Mouse (Mus musculus) liver, postnatal 0 days (tissue): Measurements from ENCODE around the gene Plscr2. TPM values are rescaled to one million over a fixed set of nuclear protein-coding genes. Genes with fewer than 3 reads are reported as not detected.
"Not testable (repeated sequence)": the region's sequence is repeated elsewhere in the genome, so short reads cannot be mapped to it uniquely, and the experiment has no call there.

Experiments
- ATAC-seq: fragments of 200-750 bp; cut with Nextera tagmentation; 2 replicates; pipeline ENCODE4 v1.8.0; 2017; ENCODE audit warnings: mild to moderate bottlenecking, moderate library complexity
- DNase-seq: peaks from one replicate; pipeline ENCODE4 v3.0.0-alpha.2; 2016
- H3K27ac ChIP-seq: fragments of 300-500 bp; sonication (generic); 2 replicates; pipeline ENCODE4 v1.5.1; 2014; ENCODE audit warnings: antibody characterized with exemption, moderate library complexity, mild to moderate bottlenecking, low read depth
- H3K27me3 ChIP-seq: fragments of 300-500 bp; sonication (generic); 2 replicates; pipeline ENCODE4 v1.6.1; 2014; ENCODE audit warnings: low read length, control low read depth, mixed read lengths; ENCODE audit not compliant: insufficient read depth
- H3K36me3 ChIP-seq: fragments of 300-500 bp; sonication (generic); replicated peaks from 2 replicates; pipeline ENCODE4 v1.6.1; 2014; ENCODE audit warnings: mild to moderate bottlenecking, control low read depth, low read length, moderate library complexity, mixed read lengths; ENCODE audit not compliant: insufficient read depth
- H3K4me1 ChIP-seq: fragments of 300-500 bp; sonication (generic); 2 replicates; pipeline ENCODE4 v1.6.1; 2014; ENCODE audit warnings: antibody characterized with exemption, mild to moderate bottlenecking, control low read depth; ENCODE audit not compliant: insufficient read depth
- H3K4me2 ChIP-seq: fragments of 300-500 bp; sonication (generic); 2 replicates; pipeline ENCODE4 v1.6.1; 2014; ENCODE audit warnings: low read depth, mild to moderate bottlenecking, low read length, moderate library complexity, mixed read lengths
- H3K4me3 ChIP-seq: fragments of 300-500 bp; sonication (generic); 2 replicates; pipeline ENCODE4 v1.5.1; 2014; ENCODE audit warnings: low read depth, low read length
- H3K9ac ChIP-seq: fragments of 300-500 bp; sonication (generic); replicated peaks from 2 replicates; pipeline ENCODE4 v1.6.1; 2014; ENCODE audit warnings: mild to moderate bottlenecking, moderate library complexity
- H3K9me3 ChIP-seq: fragments of 300-500 bp; sonication (generic); 2 replicates; pipeline ENCODE4 v1.6.1; 2016; ENCODE audit warnings: mild to moderate bottlenecking, control low read depth, low read length, mixed read lengths
- CTCF ChIP-seq: sonication (generic); IDR thresholded peaks from 2 replicates; pipeline ENCODE4 v1.5.1; 2016; ENCODE audit warnings: antibody characterized with exemption, low read depth
- EP300 ChIP-seq: IDR thresholded peaks from 2 replicates; pipeline ENCODE4 v1.6.1; 2016; ENCODE audit warnings: antibody characterized with exemption, low read depth, mild to moderate bottlenecking
- WGBS: fragments of 180-500 bp; shearing (Covaris S2); extraction: QIAGEN DNeasy Blood & Tissue Kit; methylation state at CpG from one replicate; pipeline ENCODE4 v1.1.7; 2014; ENCODE audit not compliant: insufficient replicate concordance; 5-methylcytosine and 5-hydroxymethylcytosine counted together
- polyA plus RNA-seq: library from polyadenylated mRNA; unstranded; fragments of >200 nt; fragmentation: Nextera tagmentation; extraction: Ambion mirVana; gene quantifications from 2 replicates; pipeline ENCODE4 v1.2.1, GENCODE M21; 2015

The Plscr2 gene
- polyA plus RNA-seq, 1 experiment from 2014 or later, result 2.2 TPM

DNA sequence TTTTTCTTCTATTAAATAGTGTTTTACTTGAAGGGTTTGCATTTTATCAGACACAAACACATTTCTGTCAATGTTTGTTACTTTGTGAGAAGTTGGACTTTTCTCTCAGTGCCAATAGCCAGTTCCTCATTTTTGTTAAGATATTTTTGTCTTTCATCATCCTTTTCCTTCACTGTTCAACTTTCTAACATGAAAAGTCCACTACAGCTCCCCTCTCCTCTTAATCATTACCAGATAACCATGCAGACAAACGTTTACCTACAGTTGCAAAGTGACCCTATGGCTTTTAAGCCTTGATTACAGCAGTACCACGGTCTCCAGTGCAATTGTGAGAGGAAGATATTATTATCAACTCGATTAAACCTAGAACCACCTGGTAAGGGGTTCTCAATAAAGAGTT, 25.8 kb downstream of the Plscr2 start:
- no peaks in the 10 kb centered on the region for H3K9me3 ChIP-seq
- no peaks in the 10 kb centered on the region for H3K27me3 ChIP-seq
- no peaks in the 10 kb centered on the region for H3K4me1 ChIP-seq
- WGBS, result 31% methylated on average over 3 of the region's 3 CpGs
- no peak overlapping the region for H3K4me2 ChIP-seq
- no peak overlapping the region for H3K27ac ChIP-seq
- H3K36me3 ChIP-seq, result no peaks in the 10 kb centered on the region
- no peak overlapping the region for H3K9ac ChIP-seq
- H3K4me3 ChIP-seq, result no peak overlapping the region
- ATAC-seq (no peak), DNase-seq (no peak)
- TF ChIP-seq EP300 (no peak), CTCF (no peak)

GRCm38 (mm10) chr9:92305075-92305474, 29.7 kb downstream of the Plscr2 start:
- no peak for DNase-seq
- Histone ChIP-seq H3K9ac (no peak overlapping the region), H3K4me3 (no peak overlapping the region), H3K9me3 (no peaks in the 10 kb centered on the region), H3K27me3 (no peaks in the 10 kb centered on the region), H3K4me2 (no peak overlapping the region), H3K4me1 (no peaks in the 10 kb centered on the region), H3K27ac (no peak overlapping the region), H3K36me3 (no peaks in the 10 kb centered on the region)
- no peak for ATAC-seq
- TF ChIP-seq CTCF (no peak), EP300 (no peak)
- 72% methylated on average over 8 of the region's 8 CpGs for WGBS

DNA sequence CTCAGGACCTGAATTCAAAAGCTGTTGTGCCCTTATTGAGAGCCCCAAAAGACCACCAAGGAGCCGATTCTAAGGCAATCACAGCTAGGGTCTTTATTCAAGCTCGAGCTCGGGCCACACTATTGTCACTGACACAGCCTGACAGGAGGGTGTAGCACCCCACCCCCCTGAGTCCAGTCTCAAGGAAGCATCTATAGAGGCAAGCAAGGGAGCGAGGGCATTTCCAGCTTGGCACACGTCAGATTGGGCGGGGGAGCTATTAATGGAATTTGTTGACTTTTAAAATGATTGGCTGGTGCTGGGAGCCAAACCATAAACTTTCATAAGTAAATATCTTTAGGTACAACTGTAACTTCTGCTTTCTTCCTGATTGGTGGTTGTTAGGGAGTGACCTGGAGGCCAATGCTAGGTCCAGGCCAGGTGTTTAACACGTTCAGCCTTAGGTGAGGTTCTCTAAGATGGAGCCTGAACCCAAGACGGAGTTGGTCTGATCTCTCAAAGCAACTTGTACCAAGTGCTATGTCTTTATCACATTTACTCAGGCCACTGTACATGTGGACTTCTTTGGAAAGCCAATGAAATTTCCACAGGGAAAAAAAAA, 30.3 kb downstream of the Plscr2 start:
- Histone ChIP-seq H3K9me3 (no peaks in the 10 kb centered on the region), H3K4me2 (no peak overlapping the region), H3K27me3 (no peaks in the 10 kb centered on the region), H3K36me3 (no peaks in the 10 kb centered on the region), H3K4me3 (no peak overlapping the region), H3K27ac (no peak overlapping the region), H3K9ac (no peak overlapping the region), H3K4me1 (no peaks in the 10 kb centered on the region)
- WGBS, result 82% methylated on average over 8 of the region's 8 CpGs
- TF ChIP-seq EP300 (no peak), CTCF (no peak)
- DNase-seq (no peak), ATAC-seq (no peak)

- no peak within 1 kb of the TSS for H3K4me2 ChIP-seq
- H3K27ac ChIP-seq, result no peak within 1 kb of the TSS
- no peak for TF ChIP-seq EP300
- no peak for TF ChIP-seq CTCF
- 91% methylated on average over 1 of the region's 1 CpGs for WGBS
- H3K9ac ChIP-seq, result no peak within 1 kb of the TSS
- H3K9me3 ChIP-seq, result no peaks in the 10 kb centered on the region
- no peaks in the 10 kb centered on the region for H3K4me1 ChIP-seq
- no peak for DNase-seq
- no peaks in the 10 kb centered on the region for H3K27me3 ChIP-seq
- H3K36me3 ChIP-seq, result no peaks in the 10 kb centered on the region
- ATAC-seq, result no peak
- H3K4me3 ChIP-seq, result no peak within 1 kb of the TSS
Observed at GRCm38 (mm10) chr9:92309077-92309476, 33.7 kb downstream of the Plscr2 start, which contains the start of gene 1700057G04Rik. TSS of gene 1700057G04Rik (plus strand) at chr9:92309377.

DNA sequence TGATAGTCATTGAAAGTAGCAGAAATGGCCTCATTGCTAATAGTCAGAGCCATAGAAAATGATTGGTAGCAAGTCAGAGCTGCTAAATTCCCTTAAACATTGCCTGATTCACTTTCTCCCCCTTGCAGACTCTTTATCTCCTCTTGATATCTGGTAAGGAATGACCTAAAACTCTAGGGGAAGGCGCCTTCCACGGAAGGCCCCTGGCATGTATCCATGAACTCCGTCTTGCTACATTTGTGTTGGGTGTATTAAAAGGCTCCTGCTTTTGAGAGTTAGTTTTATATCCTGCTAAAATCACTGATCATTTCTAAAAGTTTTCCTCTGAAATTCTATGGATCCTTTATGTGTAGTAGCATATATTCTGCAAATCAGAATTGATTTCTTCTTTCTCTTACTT, 41.4 kb downstream of the Plscr2 start:
- Histone ChIP-seq H3K4me2 (no peak overlapping the region), H3K9ac (no peak overlapping the region), H3K27me3 (no peaks in the 10 kb centered on the region), H3K27ac (no peak overlapping the region), H3K36me3 (no peaks in the 10 kb centered on the region), H3K4me3 (no peak overlapping the region), H3K4me1 (no peaks in the 10 kb centered on the region), H3K9me3 (no peaks in the 10 kb centered on the region)
- no peak for TF ChIP-seq CTCF
- DNase-seq (no peak), ATAC-seq (no peak)
- 90% methylated on average over 3 of the region's 3 CpGs for WGBS

GRCm38 (mm10) chr9:92325936-92326335, 50.5 kb downstream of the Plscr2 start:
- H3K9me3 ChIP-seq, H3K36me3 ChIP-seq, H3K4me2 ChIP-seq, H3K27me3 ChIP-seq, ATAC-seq, H3K4me3 ChIP-seq, H3K9ac ChIP-seq, H3K4me1 ChIP-seq, H3K27ac ChIP-seq, DNase-seq: not testable (repeated sequence)
- 65% methylated on average over 9 of the region's 9 CpGs for WGBS

DNA sequence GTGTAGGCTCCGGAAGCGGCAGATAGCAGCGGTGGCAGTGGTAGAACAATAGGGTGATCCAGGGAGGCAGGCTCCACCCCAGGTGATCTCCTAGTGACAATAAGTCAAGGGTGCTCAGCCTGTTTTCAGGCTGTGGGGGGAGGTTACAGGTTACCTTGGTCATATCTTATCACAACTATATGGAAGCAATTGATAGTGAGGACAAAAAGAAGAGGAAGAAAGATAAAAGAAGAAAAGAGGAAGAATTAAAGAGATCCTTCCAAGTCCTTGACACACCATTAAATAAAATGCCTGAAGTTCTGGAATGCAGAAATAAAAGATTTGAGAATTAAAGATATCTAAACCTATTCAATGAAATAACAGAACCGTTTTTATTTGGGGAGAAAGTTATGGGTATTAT, 51.4 kb downstream of the Plscr2 start:
- TF ChIP-seq EP300 (no peak), CTCF (no peak)
- no peak overlapping the region for H3K9ac ChIP-seq
- H3K4me3 ChIP-seq, result no peak overlapping the region
- ATAC-seq (no peak), DNase-seq (no peak)
- no peaks in the 10 kb centered on the region for H3K36me3 ChIP-seq
- no peaks in the 10 kb centered on the region for H3K4me1 ChIP-seq
- H3K27me3 ChIP-seq, result no peaks in the 10 kb centered on the region
- H3K4me2 ChIP-seq, result no peak overlapping the region
- no peaks in the 10 kb centered on the region for H3K9me3 ChIP-seq
- no peak overlapping the region for H3K27ac ChIP-seq
- 79% methylated on average over 4 of the region's 4 CpGs for WGBS
